Comparison of ENCODE assay signal across 20 mouse cellular contexts in genomic region chr2:28014778-28015177, GRCm38 (mm10).
DNase-seq lines count a peak whose midpoint lies in the region; ATAC-seq lines count a peak whose summit lies in the region.
"Had no signal": no experiment of that assay in that cellular context is flagged by ENCODE, and none has a peak within 500 bp of the region (broad histone marks: within the 10 kb centered on the region; RNA-seq: fewer than 3 reads in every experiment).

No protein-coding gene starts in this region.

- H3K9ac ChIP-seq in lung, embryonic 16.5 days (ENCODE audit: low read length) = no peak overlapping the region
- 0 out of 2 replicates have a peak overlapping the region, but pooled peaks have one; percentile 18 for H3K9ac ChIP-seq in liver, embryonic 13.5 days
- H3K9ac ChIP-seq in liver, embryonic 16.5 days (ENCODE audit: low read depth, low read length) = no peak overlapping the region
- no peak overlapping the region for H3K9ac ChIP-seq in hindbrain, embryonic 14.5 days
- H3K9ac ChIP-seq: embryonic facial prominence, embryonic 15.5 days; heart, embryonic 15.5 days; hindbrain, embryonic 13.5 days had no signal

- peaks cover 17% of the 10 kb centered on the region; the same call in 1 of the 2 replicates for H3K36me3 ChIP-seq in lung, embryonic 16.5 days (ENCODE audit: control insufficient read depth, insufficient read depth, low read length)
- H3K36me3 ChIP-seq in liver, embryonic 13.5 days = 0 out of 2 replicates have a peak, but pooled peaks cover 14% of the 10 kb centered on the region
- no peaks in the 10 kb centered on the region for H3K36me3 ChIP-seq in liver, embryonic 16.5 days (ENCODE audit: control insufficient read depth, insufficient read depth)
- no peaks in the 10 kb centered on the region for H3K36me3 ChIP-seq in hindbrain, embryonic 14.5 days (replicated peaks; ENCODE audit: control insufficient read depth, insufficient read depth)
- H3K36me3 ChIP-seq: G1E had no signal

- no peaks in the 10 kb centered on the region for H3K9me3 ChIP-seq in lung, embryonic 16.5 days (ENCODE audit: control insufficient read depth, low read length)
- no peaks in the 10 kb centered on the region for H3K9me3 ChIP-seq in liver, embryonic 13.5 days (replicated peaks)
- no peaks in the 10 kb centered on the region for H3K9me3 ChIP-seq in liver, embryonic 16.5 days (replicated peaks; ENCODE audit: control insufficient read depth, low read length)
- H3K9me3 ChIP-seq in hindbrain, embryonic 14.5 days (ENCODE audit: control insufficient read depth, low read length) = no peaks in the 10 kb centered on the region
- H3K9me3 ChIP-seq: embryonic facial prominence, embryonic 15.5 days; G1E; heart, embryonic 15.5 days; hindbrain, embryonic 13.5 days had no signal

- H3K4me2 ChIP-seq in lung, embryonic 16.5 days (ENCODE audit: low read depth, low read length) = no peak overlapping the region
- no peak overlapping the region for H3K4me2 ChIP-seq in liver, embryonic 13.5 days
- H3K4me2 ChIP-seq in liver, embryonic 16.5 days (ENCODE audit: low read depth, low read length) = no peak overlapping the region
- H3K4me2 ChIP-seq in hindbrain, embryonic 14.5 days (replicated peaks) = no peak overlapping the region
- H3K4me2 ChIP-seq: embryonic facial prominence, embryonic 15.5 days; heart, embryonic 11.5 days; heart, embryonic 15.5 days; hindbrain, embryonic 13.5 days had no signal

- WGBS in lung, embryonic 16.5 days = 77% methylated on average over 3 of the region's 3 CpGs
- WGBS in liver, embryonic 13.5 days (ENCODE audit: insufficient replicate concordance) = 29% methylated on average over 3 of the region's 3 CpGs
- 37% methylated on average over 3 of the region's 3 CpGs for WGBS in liver, embryonic 16.5 days (ENCODE audit: insufficient replicate concordance)
- 97% methylated on average over 3 of the region's 3 CpGs for WGBS in hindbrain, embryonic 14.5 days

- no peak overlapping the region for H3K4me3 ChIP-seq in lung, embryonic 16.5 days (ENCODE audit: low read length)
- no peak overlapping the region for H3K4me3 ChIP-seq in liver, embryonic 13.5 days (replicated peaks)
- no peak overlapping the region for H3K4me3 ChIP-seq in liver, embryonic 16.5 days (ENCODE audit: low read depth, low read length)
- H3K4me3 ChIP-seq in hindbrain, embryonic 14.5 days (replicated peaks; ENCODE audit: low read length) = no peak overlapping the region
- H3K4me3 ChIP-seq: embryonic facial prominence, embryonic 15.5 days; heart, adult 2 months; heart, embryonic 15.5 days; hindbrain, embryonic 13.5 days had no signal

- no peak for DNase-seq in lung, postnatal 10 days
- no peak for DNase-seq in liver, embryonic 13.5 days
- no peak for DNase-seq in layer of hippocampus, adult 11-12 months (ENCODE audit: low spot score)
- no peak for DNase-seq in hindbrain, embryonic 14.5 days (ENCODE audit: low spot score)
- DNase-seq: adrenal gland, postnatal 10 days; cerebellum, adult 11 months; cerebellum, adult 8-10 months; cerebellum, postnatal 14 days; embryo, embryonic 11 days; gastrocnemius, postnatal 14 days; heart, adult 2 months; heart, postnatal 14 days had no signal

- no peaks in the 10 kb centered on the region for H3K4me1 ChIP-seq in lung, embryonic 16.5 days (replicated peaks; ENCODE audit: control insufficient read depth, insufficient read depth, low read length)
- H3K4me1 ChIP-seq in liver, embryonic 13.5 days (replicated peaks) = peaks cover 59% of the 10 kb centered on the region
- peaks cover 13% of the 10 kb centered on the region for H3K4me1 ChIP-seq in liver, embryonic 16.5 days (ENCODE audit: control insufficient read depth, low read depth, low read length)
- no peaks in the 10 kb centered on the region for H3K4me1 ChIP-seq in hindbrain, embryonic 14.5 days (replicated peaks; ENCODE audit: control insufficient read depth, insufficient read depth, low read length)
- H3K4me1 ChIP-seq: embryonic facial prominence, embryonic 15.5 days; heart, embryonic 15.5 days had no signal

- H3K27me3 ChIP-seq in lung, embryonic 16.5 days (ENCODE audit: control insufficient read depth, insufficient read depth, low read depth, low read length) = no peaks in the 10 kb centered on the region
- no peaks in the 10 kb centered on the region for H3K27me3 ChIP-seq in liver, embryonic 13.5 days
- H3K27me3 ChIP-seq in liver, embryonic 16.5 days (ENCODE audit: control insufficient read depth, insufficient read depth, low read depth, low read length) = no peaks in the 10 kb centered on the region
- H3K27me3 ChIP-seq in hindbrain, embryonic 14.5 days (ENCODE audit: control insufficient read depth, insufficient read depth, low read length) = no peaks in the 10 kb centered on the region
- H3K27me3 ChIP-seq: embryonic facial prominence, embryonic 15.5 days; heart, embryonic 15.5 days; hindbrain, embryonic 13.5 days had no signal

- no peak overlapping the region for H3K27ac ChIP-seq in lung, embryonic 16.5 days (ENCODE audit: low read length)
- peak overlapping the region; percentile 68 for H3K27ac ChIP-seq in liver, embryonic 13.5 days
- 0 out of 2 replicates have a peak overlapping the region, but pooled peaks have one; percentile 22 for H3K27ac ChIP-seq in liver, embryonic 16.5 days (ENCODE audit: low read length)
- H3K27ac ChIP-seq in hindbrain, embryonic 14.5 days = no peak overlapping the region
- H3K27ac ChIP-seq: embryonic facial prominence, embryonic 15.5 days; heart, adult 2 months; heart, embryonic 15.5 days; hindbrain, embryonic 13.5 days had no signal

- 0 out of 2 replicates have a peak, but pooled peaks have one; percentile 3 for ATAC-seq in lung, embryonic 16.5 days (ENCODE audit: low read depth)
- ATAC-seq in liver, embryonic 13.5 days (ENCODE audit: low read depth) = peak; percentile 80
- peak; percentile 69 for ATAC-seq in liver, embryonic 16.5 days (ENCODE audit: low read depth)
- no peak for ATAC-seq in hindbrain, embryonic 14.5 days (ENCODE audit: low FRiP score)
- ATAC-seq: forebrain, embryonic 16.5 days had no signal

Comparison
In these comparisons a context has a peak if more than half of its experiments do, and no peak if none do; other contexts are left out.
1. H3K27ac ChIP-seq: peak in liver, embryonic 13.5 days (single experiment) and liver, embryonic 16.5 days (single experiment); none in lung, embryonic 16.5 days (single experiment) and hindbrain, embryonic 14.5 days (single experiment).